Mouse (Mus musculus): ENCODE measurements at regions not wholly inside any gene's neighbourhood (a gene's known extent, or its start where the extent isn't known, plus 50 kb on each side); places are given as distances from the start of the nearest gene placed in this dataset.

DNA sequence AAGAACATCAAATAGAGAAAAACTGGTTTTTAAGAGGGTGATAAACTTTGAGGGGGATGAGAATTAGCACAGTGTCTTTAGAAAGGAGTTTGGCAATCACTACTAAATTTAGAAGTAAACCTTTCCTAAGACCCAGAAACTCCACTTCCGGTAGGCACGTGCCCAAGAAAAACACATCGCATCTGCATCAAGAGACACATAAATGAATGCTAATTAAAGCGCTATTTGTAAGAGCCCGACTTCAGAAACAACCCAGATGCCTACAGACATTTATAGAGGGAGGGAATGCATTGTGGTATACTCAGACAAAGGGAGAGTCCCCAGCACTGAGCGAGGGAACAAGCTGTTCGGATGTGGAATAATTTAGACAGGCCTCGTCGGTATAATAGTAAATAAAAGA, 688.5 kb downstream of the Tns3 start:
- no peak for TF ChIP-seq CTCF (IDR thresholded peaks at IDR 0.05; ENCODE audit: extremely low read depth, insufficient read depth, low read length)
- TF ChIP-seq POLR2A (IDR thresholded peaks at IDR 0.05; ENCODE audit: extremely low read depth, insufficient read depth, low read length): no peak
